Mouse (Mus musculus) thymus, adult 2 months (tissue): ENCODE results near the gene Arl15. TPM values are rescaled to one million over a fixed set of nuclear protein-coding genes. Genes with fewer than 3 reads are reported as not detected.

Experiments
- DNase-seq: peaks from one replicate; pipeline ENCODE4 v3.0.0; 2021
- H3K27ac ChIP-seq: fragments of 200-500 bp; 2 replicates; pipeline ENCODE4 v1.5.1; 2012; ENCODE audit warnings: low read length, control low read depth; ENCODE audit not compliant: control insufficient read depth, insufficient read depth
- H3K27me3 ChIP-seq: fragments of 200-500 bp; 2 replicates; pipeline ENCODE4 v1.6.1; 2012; ENCODE audit warnings: mild to moderate bottlenecking, low read length, moderate library complexity, mixed read lengths; ENCODE audit not compliant: control insufficient read depth, insufficient read depth
- H3K36me3 ChIP-seq: fragments of 200-500 bp; 2 replicates; pipeline ENCODE4 v1.6.1; 2012; ENCODE audit warnings: mild to moderate bottlenecking, low read length, moderate library complexity; ENCODE audit not compliant: control insufficient read depth, insufficient read depth
- H3K4me1 ChIP-seq: fragments of 200-500 bp; replicated peaks from 2 replicates; pipeline ENCODE4 v1.6.1; 2012; ENCODE audit warnings: low read length; ENCODE audit not compliant: control insufficient read depth, insufficient read depth
- H3K4me3 ChIP-seq: fragments of 200-500 bp; 2 replicates; pipeline ENCODE4 v1.5.1; 2012; ENCODE audit warnings: mild to moderate bottlenecking, low read length, control low read depth, moderate library complexity; ENCODE audit not compliant: control insufficient read depth, insufficient read depth
- CTCF ChIP-seq: fragments of 200-500 bp; IDR thresholded peaks from 2 replicates; pipeline ENCODE4 v1.5.1; 2012; ENCODE audit warnings: mild to moderate bottlenecking, control low read depth, low read length, moderate library complexity, borderline replicate concordance; ENCODE audit not compliant: control insufficient read depth, poor library complexity, insufficient read depth; ENCODE audit errors: extremely low read depth
- POLR2A ChIP-seq: fragments of 200-500 bp; IDR thresholded peaks from 2 replicates; pipeline ENCODE4 v1.6.1; 2012; ENCODE audit warnings: mild to moderate bottlenecking, low read length, control low read depth, moderate library complexity; ENCODE audit not compliant: control insufficient read depth, poor library complexity, insufficient read depth; ENCODE audit errors: extremely low read depth
- WGBS: fragments of 180-500 bp; shearing (Covaris S2); methylation state at CpG from one replicate; pipeline ENCODE4 v1.1.7; 2018; 5-methylcytosine and 5-hydroxymethylcytosine counted together
- polyA plus RNA-seq: library from polyadenylated mRNA; depleted of rRNA; stranded (reverse); fragments of >200 nt; gene quantifications from 2 replicates; pipeline ENCODE4 v1.2.3, GENCODE M21; 2012

Gene Arl15
- polyA plus RNA-seq, 1 experiment, result 4.9 TPM

GRCm38 (mm10) chr13:114129986-114130385 lies 335.7 kb downstream of the Arl15 start:
- no peaks in the 10 kb centered on the region for H3K27me3 ChIP-seq
- no peaks in the 10 kb centered on the region for H3K4me1 ChIP-seq
- no peak for TF ChIP-seq POLR2A
- TF ChIP-seq CTCF, result no peak
- no peaks in the 10 kb centered on the region for H3K36me3 ChIP-seq
- WGBS, result 97% methylated on average over 11 of the region's 11 CpGs
- H3K27ac ChIP-seq, result no peak overlapping the region
- H3K4me3 ChIP-seq, result no peak overlapping the region
- no peak for DNase-seq

DNA sequence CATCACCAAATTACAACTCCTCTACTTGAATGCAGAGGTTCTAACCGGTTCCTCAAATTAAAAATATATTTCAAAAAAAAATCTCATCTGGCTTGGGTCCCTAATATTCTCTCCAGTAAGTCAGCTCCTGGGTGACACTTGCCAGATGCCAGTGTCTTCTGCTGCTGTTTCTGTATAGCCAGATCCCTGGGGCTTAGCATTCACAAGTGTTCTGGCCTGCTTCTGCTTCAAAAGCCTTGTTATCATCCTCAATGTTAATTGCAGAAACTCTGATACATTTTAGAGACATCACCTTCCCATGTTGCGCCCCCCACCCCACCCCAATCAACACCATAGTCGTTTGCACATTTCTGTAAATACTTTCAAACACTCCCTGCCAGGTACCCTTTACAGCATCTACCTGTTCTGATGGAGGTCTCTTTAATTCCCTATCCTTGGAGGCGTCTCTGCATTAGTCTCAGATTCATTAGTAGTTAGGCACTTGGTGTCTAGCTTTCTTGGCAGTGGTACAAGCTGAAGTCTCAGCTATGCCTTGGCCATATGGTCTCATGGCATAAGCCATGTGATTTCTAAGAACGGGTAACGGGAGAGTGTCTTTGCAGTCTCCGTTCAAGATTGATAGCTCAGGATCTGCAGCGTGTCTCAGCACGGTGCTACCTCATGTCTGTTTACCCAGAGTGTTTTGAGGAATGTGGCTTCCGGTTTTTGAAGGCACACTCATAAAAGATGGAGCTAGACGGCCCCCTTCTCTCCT lies 336.4 kb downstream of the Arl15 start:
- no peaks in the 10 kb centered on the region for H3K27me3 ChIP-seq
- WGBS, result 94% methylated on average over 11 of the region's 11 CpGs
- no peak overlapping the region for H3K27ac ChIP-seq
- no peaks in the 10 kb centered on the region for H3K4me1 ChIP-seq
- DNase-seq, result no peak
- H3K4me3 ChIP-seq, result no peak overlapping the region
- H3K36me3 ChIP-seq, result no peaks in the 10 kb centered on the region
- TF ChIP-seq POLR2A, result no peak
- TF ChIP-seq CTCF, result no peak

DNA sequence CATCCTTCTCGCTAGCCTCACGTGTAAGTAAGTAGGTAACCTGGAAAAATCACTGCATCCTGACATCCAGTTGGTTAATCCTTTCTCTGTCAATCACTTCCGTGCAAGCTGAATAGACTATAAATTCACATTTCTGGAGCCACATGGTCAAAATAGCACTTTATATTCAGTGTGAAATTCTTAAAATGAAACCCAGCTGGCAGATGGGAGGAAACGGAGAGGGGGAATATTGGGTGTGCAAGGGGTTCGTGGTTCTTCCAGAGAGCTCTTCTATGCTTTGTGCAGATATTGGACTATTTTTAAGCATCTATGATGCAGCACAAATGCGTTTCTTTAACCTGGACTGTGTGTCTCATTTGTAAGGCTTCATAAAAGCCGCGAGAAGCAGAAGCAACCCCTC lies 344.6 kb downstream of the Arl15 start:
- WGBS, result 93% methylated on average over 8 of the region's 8 CpGs
- Histone ChIP-seq H3K36me3 (no peaks in the 10 kb centered on the region), H3K27ac (no peak overlapping the region), H3K27me3 (no peaks in the 10 kb centered on the region), H3K4me1 (no peaks in the 10 kb centered on the region), H3K4me3 (no peak overlapping the region)
- no peak for TF ChIP-seq CTCF
- no peak for TF ChIP-seq POLR2A
- DNase-seq, result no peak

DNA sequence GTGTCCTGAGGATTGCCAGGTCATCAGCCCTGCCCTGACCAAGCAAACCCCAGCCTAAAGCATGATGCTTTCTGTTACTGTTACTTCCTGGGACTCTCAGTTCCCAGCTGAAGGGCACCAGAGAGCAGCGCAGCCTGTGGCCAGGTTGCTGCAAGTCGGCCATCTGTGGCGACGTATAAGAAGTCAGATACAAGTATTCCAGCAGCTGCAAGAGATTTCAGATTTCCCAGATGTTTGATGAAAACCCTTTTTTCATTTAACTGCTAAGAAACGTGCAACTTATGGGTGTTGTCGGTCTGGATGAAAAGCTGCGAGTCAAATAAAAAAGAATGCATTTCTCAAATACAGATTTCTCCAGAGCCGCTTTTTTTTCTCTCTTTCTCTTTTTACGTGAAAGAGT lies 345.3 kb downstream of the Arl15 start:
- Histone ChIP-seq H3K27ac (no peak overlapping the region), H3K36me3 (no peaks in the 10 kb centered on the region), H3K27me3 (no peaks in the 10 kb centered on the region), H3K4me3 (no peak overlapping the region), H3K4me1 (no peaks in the 10 kb centered on the region)
- TF ChIP-seq POLR2A (no peak), CTCF (no peak)
- 97% methylated on average over 9 of the region's 9 CpGs for WGBS
- no peak for DNase-seq

- Histone ChIP-seq H3K4me1 (0 out of 2 replicates have a peak, but pooled peaks cover 3% of the 10 kb centered on the region), H3K27me3 (no peaks in the 10 kb centered on the region), H3K36me3 (no peaks in the 10 kb centered on the region), H3K27ac (no peak overlapping the region), H3K4me3 (no peak overlapping the region)
- TF ChIP-seq CTCF (no peak), POLR2A (no peak)
- 96% methylated on average over 8 of the region's 8 CpGs for WGBS
- DNase-seq, result no peak
These were observed 348.5 kb downstream of the Arl15 start for GRCm38 (mm10) chr13:114142826-114143225.

DNA sequence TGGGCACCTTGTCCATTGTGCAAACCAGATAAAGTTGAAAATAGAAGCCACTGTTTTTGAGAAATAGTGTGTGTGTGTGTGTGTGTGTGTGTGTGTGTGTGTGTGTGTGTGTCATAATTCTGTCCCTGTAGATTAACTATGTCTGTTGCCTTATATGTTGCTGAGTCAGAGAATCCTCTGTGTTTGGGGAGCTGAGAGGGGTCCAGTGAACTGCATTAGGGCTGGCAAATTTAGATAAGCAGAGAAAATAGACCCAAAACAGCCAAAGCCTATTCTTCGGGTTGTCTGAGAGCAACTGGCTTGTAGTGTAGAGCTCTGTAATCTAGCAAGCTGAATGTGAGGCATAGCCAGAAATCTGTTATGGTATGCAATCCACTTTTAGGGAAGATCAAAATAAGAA lies 348.9 kb downstream of the Arl15 start:
- H3K4me1 ChIP-seq, result 0 out of 2 replicates have a peak, but pooled peaks cover 6% of the 10 kb centered on the region
- TF ChIP-seq POLR2A (no peak), CTCF (no peak)
- DNase-seq, result no peak
- WGBS, result 93% methylated on average over 1 of the region's 1 CpGs
- H3K27me3 ChIP-seq, result no peaks in the 10 kb centered on the region
- no peaks in the 10 kb centered on the region for H3K36me3 ChIP-seq
- H3K27ac ChIP-seq, result no peak overlapping the region
- no peak overlapping the region for H3K4me3 ChIP-seq
